Mouse (Mus musculus): ENCODE data around the gene Tmem212.

The Tmem212 gene

DNA sequence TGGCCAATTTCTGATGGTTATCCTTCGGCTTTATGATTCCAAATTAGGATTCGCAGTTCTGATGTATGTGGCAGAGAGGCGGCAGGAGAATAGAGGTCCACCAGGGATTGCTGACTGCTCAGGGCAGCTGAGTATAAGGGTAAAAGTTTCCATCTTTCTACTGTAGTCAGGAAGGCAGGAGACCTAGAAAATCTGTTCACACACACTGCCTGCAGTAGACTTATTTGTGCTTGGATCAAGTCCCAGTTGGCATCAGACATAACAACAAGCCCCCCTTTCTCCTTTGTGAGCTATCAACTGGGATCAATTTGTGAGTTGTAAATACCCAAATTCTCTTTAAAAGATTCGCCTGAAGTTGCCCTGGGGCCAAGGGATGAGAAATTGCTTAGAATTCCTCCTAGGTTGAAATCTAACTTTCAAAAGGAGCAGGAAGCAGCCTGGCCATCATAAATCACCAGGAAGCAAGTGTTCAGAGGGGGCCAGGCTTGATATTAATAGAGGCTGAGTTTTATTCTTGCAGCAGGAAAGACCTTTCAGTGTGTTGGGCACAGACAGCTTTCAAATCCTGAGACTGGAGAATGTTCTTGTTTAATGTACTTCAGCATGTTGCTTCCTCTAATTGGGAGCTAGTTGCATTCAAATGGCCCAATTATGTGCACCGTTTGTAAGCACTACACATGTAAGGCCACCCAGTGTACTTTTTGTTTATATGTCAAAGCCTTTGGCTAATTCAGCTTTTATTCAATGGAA, 41.6 kb downstream of the Tmem212 start:
- no peak for DNase-seq (ENCODE audit: low read depth in 2 of 2, low spot score in 2 of 2)

GRCm38 (mm10) chr3:27843266-27843665, 52.9 kb downstream of the Tmem212 start:
- no peak for DNase-seq (ENCODE audit: low read depth in 2 of 2, low spot score in 2 of 2)

- DNase-seq (ENCODE audit: low read depth in 2 of 2, low spot score in 2 of 2), result no peak
Measured at GRCm38 (mm10) chr3:27842856-27843255, 53.3 kb downstream of the Tmem212 start.

DNA sequence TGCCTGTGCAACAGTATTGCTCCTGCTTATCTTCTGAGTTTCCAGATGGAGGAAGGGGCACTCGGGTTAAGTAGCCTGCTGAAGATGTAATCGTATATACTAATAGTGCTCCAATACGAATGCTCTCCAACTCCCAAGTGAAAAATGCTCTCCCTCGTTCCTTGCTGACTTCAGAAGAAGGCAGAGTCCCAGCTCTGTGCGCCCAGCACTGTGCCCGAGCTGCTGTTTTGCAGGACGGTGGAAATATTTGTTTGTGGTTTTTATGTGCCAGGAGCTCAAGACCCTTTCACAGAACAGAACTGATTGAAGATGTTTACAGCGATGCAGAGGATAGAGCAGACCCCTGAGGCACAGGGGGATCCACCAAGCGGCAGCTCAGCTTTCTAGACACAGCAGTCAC, 55.9 kb downstream of the Tmem212 start:
- DNase-seq (ENCODE audit: low read depth in 2 of 2, low spot score in 2 of 2), result no peak

DNA sequence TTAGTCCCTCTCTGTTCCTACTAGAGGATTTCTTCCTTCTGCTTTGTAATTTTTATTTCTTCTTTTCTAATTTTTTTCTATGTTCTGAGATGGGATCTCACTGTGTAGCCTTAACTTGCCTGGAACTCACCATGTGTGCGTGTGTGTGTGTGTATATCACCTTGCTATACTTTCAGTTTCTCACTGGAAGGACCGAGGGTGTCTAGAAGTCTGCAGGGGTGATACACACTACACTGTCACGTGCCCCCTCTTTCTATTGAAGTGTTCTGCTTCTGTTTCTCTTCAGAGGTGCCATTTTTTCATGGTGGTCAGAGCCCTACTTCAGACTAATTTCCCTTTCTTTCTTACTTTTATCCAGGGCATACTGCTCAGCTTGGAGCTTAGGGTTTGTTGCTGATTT, 56.4 kb downstream of the Tmem212 start:
- no peak for DNase-seq (ENCODE audit: low read depth in 2 of 2, low spot score in 2 of 2)

- DNase-seq (ENCODE audit: low read depth in 2 of 2, low spot score in 2 of 2), result no peak
Measured at GRCm38 (mm10) chr3:27839231-27839630, 56.9 kb downstream of the Tmem212 start.

GRCm38 (mm10) chr3:27836297-27836696, 59.9 kb downstream of the Tmem212 start:
- no peak for DNase-seq (ENCODE audit: low read depth in 2 of 2, low spot score in 2 of 2)

- no peak for DNase-seq (ENCODE audit: low read depth in 2 of 2, low spot score in 2 of 2)
Measured at GRCm38 (mm10) chr3:27835786-27836185, 60.4 kb downstream of the Tmem212 start.

- DNase-seq (ENCODE audit: low read depth in 2 of 2, low spot score in 2 of 2), result no peak
Measured at GRCm38 (mm10) chr3:27828755-27829154, 67.4 kb downstream of the Tmem212 start.

GRCm38 (mm10) chr3:27827236-27827635, 68.9 kb downstream of the Tmem212 start:
- no peak for DNase-seq (ENCODE audit: low read depth in 2 of 2, low spot score in 2 of 2)

- no peak for DNase-seq (ENCODE audit: low read depth in 2 of 2, low spot score in 2 of 2)
Measured at GRCm38 (mm10) chr3:27825985-27826384, 70.2 kb downstream of the Tmem212 start.
